Mouse (Mus musculus): Measurements from ENCODE around the gene Plce1. TPM values are rescaled to one million over a fixed set of nuclear protein-coding genes. Genes with fewer than 3 reads are reported as not detected.

Gene Plce1
- polyA plus RNA-seq, 1 experiment = 2.3 TPM

GRCm38 (mm10) chr19:38596096-38596495 lies 115.2 kb downstream of the Plce1 start:
- no peak overlapping the region for H3K27ac ChIP-seq (ENCODE audit: insufficient read depth, low read depth, low read length)
- no peaks in the 10 kb centered on the region for H3K36me3 ChIP-seq (ENCODE audit: control insufficient read depth, insufficient read depth, low read length)
- no peaks in the 10 kb centered on the region for H3K4me1 ChIP-seq (ENCODE audit: control insufficient read depth, insufficient read depth, low read length)
- H3K27me3 ChIP-seq (replicated peaks; ENCODE audit: control insufficient read depth, insufficient read depth, low read length) = no peaks in the 10 kb centered on the region
- no peak for DNase-seq
- H3K4me3 ChIP-seq (ENCODE audit: insufficient read depth, low read depth, low read length) = no peak overlapping the region
- WGBS = 95% methylated on average over 4 of the region's 4 CpGs
- no peak for TF ChIP-seq CTCF (conservative IDR thresholded peaks at IDR 0.05; ENCODE audit: insufficient read depth, insufficient read length, low read depth, low read length)
- TF ChIP-seq POLR2A (IDR thresholded peaks at IDR 0.05; ENCODE audit: low read depth, low read length) = no peak

- Histone ChIP-seq H3K36me3 (ENCODE audit: control insufficient read depth, insufficient read depth, low read length) (no peaks in the 10 kb centered on the region), H3K27me3 (replicated peaks; ENCODE audit: control insufficient read depth, insufficient read depth, low read length) (no peaks in the 10 kb centered on the region), H3K27ac (ENCODE audit: insufficient read depth, low read depth, low read length) (no peak overlapping the region), H3K4me3 (ENCODE audit: insufficient read depth, low read depth, low read length) (no peak overlapping the region), H3K4me1 (ENCODE audit: control insufficient read depth, insufficient read depth, low read length) (no peaks in the 10 kb centered on the region)
- DNase-seq = no peak
- TF ChIP-seq POLR2A (IDR thresholded peaks at IDR 0.05; ENCODE audit: low read depth, low read length) = no peak
- no peak for TF ChIP-seq CTCF (conservative IDR thresholded peaks at IDR 0.05; ENCODE audit: insufficient read depth, insufficient read length, low read depth, low read length)
- WGBS = 89% methylated on average over 2 of the region's 2 CpGs
These were observed 116.5 kb downstream of the Plce1 start for GRCm38 (mm10) chr19:38597392-38597791.

- no peaks in the 10 kb centered on the region for H3K27me3 ChIP-seq (replicated peaks; ENCODE audit: control insufficient read depth, insufficient read depth, low read length)
These were observed 118.1 kb downstream of the Plce1 start for GRCm38 (mm10) chr19:38599001-38599400.

GRCm38 (mm10) chr19:38601127-38601526 lies 120.2 kb downstream of the Plce1 start:
- Histone ChIP-seq H3K4me1 (ENCODE audit: control insufficient read depth, insufficient read depth, low read length) (no peaks in the 10 kb centered on the region), H3K4me3 (ENCODE audit: insufficient read depth, low read depth, low read length) (no peak overlapping the region), H3K27me3 (replicated peaks; ENCODE audit: control insufficient read depth, insufficient read depth, low read length) (no peaks in the 10 kb centered on the region), H3K36me3 (ENCODE audit: control insufficient read depth, insufficient read depth, low read length) (no peaks in the 10 kb centered on the region), H3K27ac (ENCODE audit: insufficient read depth, low read depth, low read length) (no peak overlapping the region)
- DNase-seq = no peak
- TF ChIP-seq CTCF (conservative IDR thresholded peaks at IDR 0.05; ENCODE audit: insufficient read depth, insufficient read length, low read depth, low read length) (no peak), POLR2A (IDR thresholded peaks at IDR 0.05; ENCODE audit: low read depth, low read length) (no peak)
- WGBS = 73% methylated on average over 5 of the region's 5 CpGs

More at GRCm38 (mm10) chr19:38599001-38599400, 118.1 kb downstream of the Plce1 start:
- DNase-seq = no peak
- Histone ChIP-seq H3K4me3 (ENCODE audit: insufficient read depth, low read depth, low read length) (no peak overlapping the region), H3K27ac (ENCODE audit: insufficient read depth, low read depth, low read length) (no peak overlapping the region), H3K36me3 (ENCODE audit: control insufficient read depth, insufficient read depth, low read length) (no peaks in the 10 kb centered on the region), H3K4me1 (ENCODE audit: control insufficient read depth, insufficient read depth, low read length) (no peaks in the 10 kb centered on the region)
- 82% methylated on average over 3 of the region's 3 CpGs for WGBS
- TF ChIP-seq POLR2A (IDR thresholded peaks at IDR 0.05; ENCODE audit: low read depth, low read length) (no peak), CTCF (conservative IDR thresholded peaks at IDR 0.05; ENCODE audit: insufficient read depth, insufficient read length, low read depth, low read length) (no peak)

GRCm38 (mm10) chr19:38602811-38603210 lies 121.9 kb downstream of the Plce1 start:
- Histone ChIP-seq H3K4me3 (ENCODE audit: insufficient read depth, low read depth, low read length) (no peak overlapping the region), H3K27me3 (replicated peaks; ENCODE audit: control insufficient read depth, insufficient read depth, low read length) (no peaks in the 10 kb centered on the region), H3K27ac (ENCODE audit: insufficient read depth, low read depth, low read length) (no peak overlapping the region; the same call in 1 of the 2 replicates), H3K4me1 (ENCODE audit: control insufficient read depth, insufficient read depth, low read length) (no peaks in the 10 kb centered on the region), H3K36me3 (ENCODE audit: control insufficient read depth, insufficient read depth, low read length) (no peaks in the 10 kb centered on the region)
- WGBS = 61% methylated on average over 9 of the region's 9 CpGs
- peak; percentile 41 for TF ChIP-seq CTCF (conservative IDR thresholded peaks at IDR 0.05; ENCODE audit: insufficient read depth, insufficient read length, low read depth, low read length)
- no peak for TF ChIP-seq POLR2A (IDR thresholded peaks at IDR 0.05; ENCODE audit: low read depth, low read length)
- peak; percentile 42 for DNase-seq

- Histone ChIP-seq H3K27ac (ENCODE audit: insufficient read depth, low read depth, low read length) (no peak overlapping the region), H3K36me3 (ENCODE audit: control insufficient read depth, insufficient read depth, low read length) (no peaks in the 10 kb centered on the region), H3K4me1 (ENCODE audit: control insufficient read depth, insufficient read depth, low read length) (no peaks in the 10 kb centered on the region), H3K27me3 (replicated peaks; ENCODE audit: control insufficient read depth, insufficient read depth, low read length) (no peaks in the 10 kb centered on the region), H3K4me3 (ENCODE audit: insufficient read depth, low read depth, low read length) (no peak overlapping the region)
- WGBS = 81% methylated on average over 5 of the region's 5 CpGs
- no peak for TF ChIP-seq POLR2A (IDR thresholded peaks at IDR 0.05; ENCODE audit: low read depth, low read length)
- no peak for DNase-seq
These were observed 126.3 kb downstream of the Plce1 start for GRCm38 (mm10) chr19:38607236-38607635.

- Histone ChIP-seq H3K27me3 (replicated peaks; ENCODE audit: control insufficient read depth, insufficient read depth, low read length) (no peaks in the 10 kb centered on the region), H3K4me3 (ENCODE audit: insufficient read depth, low read depth, low read length) (no peak overlapping the region), H3K4me1 (ENCODE audit: control insufficient read depth, insufficient read depth, low read length) (no peaks in the 10 kb centered on the region), H3K27ac (ENCODE audit: insufficient read depth, low read depth, low read length) (no peak overlapping the region), H3K36me3 (ENCODE audit: control insufficient read depth, insufficient read depth, low read length) (no peaks in the 10 kb centered on the region)
- DNase-seq = no peak
- 82% methylated on average over 8 of the region's 8 CpGs for WGBS
- TF ChIP-seq POLR2A (IDR thresholded peaks at IDR 0.05; ENCODE audit: low read depth, low read length) = no peak
- no peak for TF ChIP-seq CTCF (conservative IDR thresholded peaks at IDR 0.05; ENCODE audit: insufficient read depth, insufficient read length, low read depth, low read length)
These were observed 128.2 kb downstream of the Plce1 start for GRCm38 (mm10) chr19:38608951-38609654.

Measured in kidney, adult 2 months (tissue).